Mouse (Mus musculus) cerebellum, postnatal 14 days (tissue): ENCODE data around the gene Gna11.
A peak's percentile ranks its signal among the peaks of the same experiment; 100 is the strongest.

Experiments used
- DNase-seq, 2 experiments: peaks; one replicate each; pipeline ENCODE4 v3.0.0; 2021; ENCODE audit warnings: mixed read lengths in 2 of 2

Gna11 gene

DNA sequence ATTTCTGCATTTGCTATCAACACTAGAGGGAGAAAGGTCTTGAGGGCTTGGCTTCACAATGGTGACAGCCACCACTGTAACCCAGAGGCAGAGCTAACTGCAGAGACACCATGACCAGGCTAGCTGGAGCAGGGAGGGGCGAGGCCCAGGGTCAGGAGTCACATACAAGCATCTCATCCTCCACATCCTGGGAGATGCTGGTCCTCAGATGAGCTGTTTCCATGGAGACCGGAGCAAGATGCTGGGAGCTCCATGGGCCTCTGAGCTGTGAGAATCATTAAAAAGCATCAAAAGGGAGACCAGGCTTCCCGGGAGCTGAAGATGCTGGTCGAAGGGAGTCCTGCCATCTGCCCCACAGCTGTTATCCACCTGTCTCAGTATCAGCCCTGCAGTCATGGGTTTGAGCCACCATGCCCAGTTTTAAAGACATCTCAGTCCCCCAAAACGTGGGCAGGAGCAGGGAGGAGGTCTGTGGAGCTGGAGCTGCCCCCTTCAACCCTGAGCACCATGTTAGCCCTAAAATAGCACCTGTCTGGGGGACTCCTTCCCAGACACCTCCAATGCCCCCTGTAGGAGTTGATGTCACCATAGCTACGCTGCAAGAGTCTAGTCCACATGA lies 60.4 kb downstream of the Gna11 start:
- no peak for DNase-seq

DNA sequence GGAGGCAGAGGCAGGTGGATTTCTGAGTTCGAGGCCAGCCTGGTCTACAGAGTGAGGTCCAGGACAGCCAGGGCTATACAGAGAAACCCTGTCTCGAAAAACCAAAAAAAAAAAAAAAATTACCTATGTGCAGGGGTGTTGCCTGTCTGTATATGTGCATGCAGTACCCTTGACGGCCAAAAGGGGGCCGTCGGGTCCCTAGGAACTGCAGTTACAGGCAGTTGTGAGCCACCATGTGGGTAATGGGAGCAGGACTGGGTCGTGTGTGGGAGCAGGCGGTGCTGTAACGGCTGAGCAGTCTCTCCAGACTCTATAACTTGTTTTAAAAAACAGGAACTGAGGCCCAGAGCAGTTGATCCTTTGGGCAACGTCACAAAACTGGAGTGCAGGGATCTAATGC lies 61.0 kb downstream of the Gna11 start:
- DNase-seq, result peak; percentile 66 to 80

DNA sequence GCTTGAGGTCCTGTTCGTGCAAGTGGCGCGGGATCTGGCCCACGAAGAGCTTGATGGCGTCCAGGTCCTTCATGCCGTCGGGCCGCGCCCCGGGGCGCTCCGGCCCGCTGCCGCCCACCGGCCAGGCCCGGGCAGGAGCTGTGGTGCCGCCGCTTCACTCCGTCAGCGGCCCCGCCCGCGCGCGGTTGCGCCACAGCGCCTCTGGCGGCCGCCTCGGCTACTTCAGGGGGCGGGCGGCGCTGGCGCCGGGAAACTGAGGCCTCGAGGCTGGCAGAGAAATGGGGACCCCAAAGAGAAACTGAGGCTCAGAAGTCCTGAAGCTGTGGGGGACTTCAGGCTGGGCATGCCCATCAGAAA lies 62.5 kb downstream of the Gna11 start, which contains the start of gene Celf5:
Celf5 (minus strand) TSS at position 177 of the 357 bp plus-strand sequence.
- peak; percentile 79 to 89 for DNase-seq

DNA sequence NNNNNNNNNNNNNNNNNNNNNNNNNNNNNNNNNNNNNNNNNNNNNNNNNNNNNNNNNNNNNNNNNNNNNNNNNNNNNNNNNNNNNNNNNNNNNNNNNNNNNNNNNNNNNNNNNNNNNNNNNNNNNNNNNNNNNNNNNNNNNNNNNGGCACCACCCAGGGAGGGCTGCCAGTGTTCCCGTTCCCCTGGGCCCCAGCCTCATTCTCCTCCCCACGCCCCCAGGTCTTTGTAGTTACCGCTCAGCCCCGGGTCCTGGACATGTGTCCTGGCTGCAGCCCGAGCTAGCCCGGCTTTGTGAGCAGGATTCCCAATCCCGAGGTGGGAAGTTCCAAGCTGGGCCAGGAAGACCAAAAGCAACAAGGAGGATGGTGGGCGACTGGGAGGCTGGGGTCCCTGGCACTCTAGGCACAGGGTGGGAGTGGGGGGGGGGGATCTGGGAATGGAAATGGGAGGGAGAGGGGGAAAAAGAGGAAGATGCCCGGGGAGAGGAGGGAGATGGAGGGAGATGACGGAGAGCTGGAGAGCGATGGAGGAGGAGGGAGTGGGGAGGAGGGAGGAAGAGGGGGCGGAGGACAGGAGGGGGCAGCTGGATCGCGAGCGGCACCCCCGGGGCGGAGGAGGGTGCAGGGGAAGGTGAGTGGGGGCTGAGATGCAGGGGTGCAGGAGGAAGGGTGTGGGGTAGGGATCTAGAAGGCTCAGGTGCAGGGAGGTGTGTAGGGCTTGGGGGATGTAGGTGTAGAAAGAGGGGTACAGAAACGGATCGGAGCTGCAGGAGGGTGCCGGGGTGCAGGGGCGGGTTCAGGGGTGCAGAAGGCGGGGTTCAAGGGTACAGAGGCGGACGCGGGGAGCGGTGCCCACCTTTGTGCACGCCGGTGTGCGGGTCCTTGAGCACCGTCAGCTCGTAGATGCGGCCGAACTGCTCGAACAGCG lies 63.1 kb downstream of the Gna11 start:
- peak; percentile 47 to 60 for DNase-seq
